Mouse (Mus musculus): Measurements from ENCODE around the gene Kcna2. TPM values are rescaled to one million over a fixed set of nuclear protein-coding genes. Genes with fewer than 3 reads are reported as not detected.

Kcna2 gene
- polyA plus RNA-seq, 1 experiment from 2014 or later, result 0.05 TPM

DNA sequence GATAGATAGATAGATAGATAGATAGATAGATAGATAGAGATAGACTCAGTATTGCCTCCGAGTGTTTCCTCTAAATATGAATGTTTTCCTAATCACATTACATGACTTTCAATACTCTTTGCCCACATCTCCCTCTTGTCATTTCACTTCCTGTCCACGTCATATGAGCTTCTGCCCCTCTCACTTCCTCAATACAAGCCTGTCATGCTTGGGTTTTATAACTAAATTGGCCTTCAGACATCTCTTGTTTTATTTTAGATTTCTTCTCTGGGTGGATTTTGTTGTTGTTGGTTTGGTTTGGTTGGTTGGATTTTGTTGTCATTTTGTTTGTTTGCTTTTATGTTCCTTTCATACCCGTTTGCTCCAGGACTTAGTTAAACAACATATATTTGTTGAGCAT, 16.4 kb upstream of the Kcna2 start:
- WGBS (ENCODE audit: insufficient replicate concordance), result 51% methylated on average over 3 of the region's 3 CpGs
- Histone ChIP-seq H3K27ac (no peak overlapping the region), H3K4me2 (no peak overlapping the region), H3K9me3 (replicated peaks) (no peaks in the 10 kb centered on the region), H3K9ac (no peak overlapping the region), H3K36me3 (no peaks in the 10 kb centered on the region), H3K4me3 (no peak overlapping the region), H3K4me1 (no peaks in the 10 kb centered on the region), H3K27me3 (replicated peaks) (no peaks in the 10 kb centered on the region)
- ATAC-seq, result no peak

DNA sequence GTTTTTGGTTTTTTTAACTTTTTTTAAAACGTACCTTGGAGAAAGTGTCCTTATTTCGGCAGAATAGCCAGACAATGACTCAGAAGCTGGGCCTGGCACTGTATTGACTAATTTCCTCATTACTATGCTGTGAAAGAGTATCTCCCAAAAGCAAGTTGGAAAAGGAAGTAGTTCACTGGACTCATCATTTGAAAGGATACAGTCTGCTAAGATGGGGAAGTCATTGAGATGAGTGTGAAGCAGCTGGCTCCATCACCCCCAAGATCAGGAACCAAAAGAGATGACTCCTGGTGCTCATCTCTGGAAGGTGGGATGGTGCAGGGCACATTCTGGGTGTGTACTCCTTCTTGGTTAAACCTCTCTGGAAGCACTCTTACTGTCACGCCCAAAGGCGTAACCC, 13.5 kb upstream of the Kcna2 start:
- no peak overlapping the region for H3K4me2 ChIP-seq
- no peaks in the 10 kb centered on the region for H3K36me3 ChIP-seq
- H3K9me3 ChIP-seq (replicated peaks), result no peaks in the 10 kb centered on the region
- H3K9ac ChIP-seq, result no peak overlapping the region
- H3K4me3 ChIP-seq, result no peak overlapping the region
- no peaks in the 10 kb centered on the region for H3K27me3 ChIP-seq (replicated peaks)
- no peaks in the 10 kb centered on the region for H3K4me1 ChIP-seq
- no peak overlapping the region for H3K27ac ChIP-seq
- no peak for ATAC-seq
- 66% methylated on average over 4 of the region's 4 CpGs for WGBS (ENCODE audit: insufficient replicate concordance)

DNA sequence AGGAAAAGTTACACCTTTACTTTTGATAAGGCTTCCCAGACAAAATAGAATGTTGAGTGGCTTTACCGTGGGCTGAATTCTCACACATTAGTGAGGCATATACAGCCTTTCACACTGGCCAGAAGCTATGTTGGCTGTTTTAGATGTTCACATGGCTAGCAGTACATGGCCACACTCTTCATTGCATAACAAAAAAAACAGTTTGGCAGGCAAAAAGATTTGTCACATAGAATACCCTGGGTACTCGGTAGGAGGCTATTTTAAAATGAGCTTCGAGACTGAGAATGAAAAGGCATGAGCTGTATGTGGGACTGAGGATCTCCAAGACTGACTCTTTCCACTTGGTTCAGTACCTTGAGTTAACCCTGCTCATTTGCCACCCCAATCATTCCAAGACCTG, 12.1 kb upstream of the Kcna2 start:
- H3K4me1 ChIP-seq, result no peaks in the 10 kb centered on the region

DNA sequence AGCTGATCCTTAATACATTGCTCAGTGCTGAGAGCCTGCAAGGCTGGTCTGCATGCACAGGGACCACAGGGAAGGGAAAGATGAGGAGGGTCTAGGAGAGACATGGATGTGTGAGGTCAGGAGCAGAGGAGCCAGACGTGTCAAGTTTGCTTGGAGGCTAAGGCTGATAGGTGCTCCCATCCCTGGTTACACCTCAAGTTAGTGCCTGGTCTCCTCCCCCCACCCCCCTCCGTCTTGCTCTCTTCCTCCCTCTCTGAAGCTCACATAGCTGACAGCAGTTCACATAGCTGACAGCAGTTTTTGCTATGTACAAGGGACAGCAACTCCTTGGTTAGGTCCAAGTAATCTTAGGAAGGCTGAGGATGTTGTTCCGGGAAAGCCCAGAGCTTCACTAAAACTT, 11.5 kb upstream of the Kcna2 start:
- Histone ChIP-seq H3K9ac (no peak overlapping the region), H3K36me3 (no peaks in the 10 kb centered on the region), H3K27ac (no peak overlapping the region), H3K9me3 (replicated peaks) (no peaks in the 10 kb centered on the region), H3K4me1 (no peaks in the 10 kb centered on the region), H3K4me3 (no peak overlapping the region), H3K4me2 (no peak overlapping the region), H3K27me3 (replicated peaks) (no peaks in the 10 kb centered on the region)
- WGBS (ENCODE audit: insufficient replicate concordance), result 37% methylated on average over 3 of the region's 3 CpGs
- no peak for ATAC-seq

More for the DNA sequence above, 12.1 kb upstream of the Kcna2 start:
- Histone ChIP-seq H3K4me2 (no peak overlapping the region), H3K27ac (no peak overlapping the region), H3K9ac (no peak overlapping the region), H3K27me3 (replicated peaks) (no peaks in the 10 kb centered on the region), H3K36me3 (no peaks in the 10 kb centered on the region), H3K9me3 (replicated peaks) (no peaks in the 10 kb centered on the region), H3K4me3 (no peak overlapping the region)
- 62% methylated on average over 3 of the region's 3 CpGs for WGBS (ENCODE audit: insufficient replicate concordance)
- no peak for ATAC-seq

DNA sequence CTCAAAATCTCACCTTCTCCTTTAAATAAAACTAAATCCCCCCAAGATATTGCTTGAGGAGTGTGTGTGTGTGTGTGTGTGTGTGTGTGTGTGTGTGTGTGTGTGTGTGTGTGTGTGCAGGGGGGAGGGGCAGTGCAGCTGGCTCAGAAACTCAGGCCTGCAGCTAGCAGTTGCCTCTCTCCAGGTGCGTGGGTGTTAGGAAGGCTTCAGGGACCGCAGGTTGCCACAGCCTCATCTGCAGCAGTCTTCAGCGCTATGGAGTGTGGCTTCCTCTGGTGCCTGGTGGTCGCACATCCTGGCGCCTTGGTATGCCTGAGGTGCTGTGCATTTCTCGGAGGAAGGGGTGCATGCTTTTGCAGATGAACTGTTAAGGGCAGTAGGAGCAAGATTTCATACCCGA, 10.9 kb upstream of the Kcna2 start:
- H3K27me3 ChIP-seq (replicated peaks), result no peaks in the 10 kb centered on the region
- no peak overlapping the region for H3K27ac ChIP-seq
- ATAC-seq, result no peak
- H3K9ac ChIP-seq, result no peak overlapping the region
- H3K4me3 ChIP-seq, result no peak overlapping the region
- H3K4me2 ChIP-seq, result no peak overlapping the region
- H3K9me3 ChIP-seq (replicated peaks), result no peaks in the 10 kb centered on the region
- 48% methylated on average over 6 of the region's 7 CpGs for WGBS (ENCODE audit: insufficient replicate concordance)
- H3K4me1 ChIP-seq, result no peaks in the 10 kb centered on the region
- no peaks in the 10 kb centered on the region for H3K36me3 ChIP-seq

DNA sequence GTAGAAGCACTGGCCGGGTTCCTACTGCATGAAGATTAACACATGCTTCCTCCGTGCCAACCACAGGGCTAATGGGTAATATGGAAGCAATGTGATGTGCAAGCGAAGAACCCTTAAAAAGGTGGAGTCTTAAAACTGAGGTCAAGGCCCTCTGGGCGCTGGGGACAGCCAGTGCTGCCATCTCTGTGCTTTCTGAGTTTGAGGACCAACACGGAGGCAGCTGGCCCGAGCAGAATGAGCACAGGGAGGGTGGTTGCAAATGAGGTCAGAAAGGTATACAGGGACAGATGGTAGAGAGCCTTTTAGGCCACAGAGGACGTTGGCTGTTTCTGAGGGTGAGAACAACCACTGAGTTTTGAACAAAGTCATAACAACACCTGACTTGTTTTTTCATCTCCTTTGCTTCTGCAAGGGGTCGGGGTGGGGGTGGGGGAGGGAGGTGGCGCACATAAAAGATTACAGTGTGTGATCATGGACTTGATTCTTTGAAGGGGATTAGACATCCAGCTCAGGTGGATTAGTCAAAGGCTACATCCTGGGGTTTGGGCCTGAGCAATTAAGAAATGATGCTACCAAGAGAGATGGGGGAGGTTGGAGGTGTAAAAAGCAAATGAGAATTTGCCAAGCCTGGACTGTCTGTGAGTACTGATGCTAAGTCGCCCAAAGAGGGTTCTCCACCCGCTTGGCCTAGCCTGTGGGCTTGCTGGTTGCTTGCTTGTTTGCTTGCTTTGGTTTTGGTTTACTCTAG, 10.4 kb upstream of the Kcna2 start:
- no peaks in the 10 kb centered on the region for H3K4me1 ChIP-seq
- H3K9me3 ChIP-seq (replicated peaks), result no peaks in the 10 kb centered on the region
- H3K4me3 ChIP-seq, result no peak overlapping the region
- H3K27ac ChIP-seq, result no peak overlapping the region
- ATAC-seq, result no peak
- H3K36me3 ChIP-seq, result no peaks in the 10 kb centered on the region
- 54% methylated on average over 11 of the region's 11 CpGs for WGBS (ENCODE audit: insufficient replicate concordance)
- no peaks in the 10 kb centered on the region for H3K27me3 ChIP-seq (replicated peaks)
- no peak overlapping the region for H3K4me2 ChIP-seq
- no peak overlapping the region for H3K9ac ChIP-seq

DNA sequence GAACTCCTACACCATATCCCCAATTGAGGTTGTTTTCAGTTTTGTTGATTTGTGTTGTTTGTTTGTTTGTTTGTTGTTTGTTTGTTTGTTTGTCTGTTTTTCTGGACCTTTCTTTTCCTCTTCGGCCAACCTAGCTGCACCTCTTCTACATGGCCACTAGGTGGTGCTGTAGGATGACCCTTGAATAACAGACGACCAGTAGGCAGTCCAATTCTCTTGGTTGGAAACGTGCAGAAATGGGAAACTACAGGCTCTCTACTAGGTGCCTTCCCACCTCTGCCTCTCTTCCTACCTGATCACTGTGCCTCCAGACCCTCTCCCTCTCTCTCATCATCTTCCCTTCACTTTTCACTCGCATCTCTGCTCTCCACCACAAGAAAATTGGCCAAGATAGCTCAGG, 6.9 kb upstream of the Kcna2 start:
- Histone ChIP-seq H3K9ac (no peak overlapping the region), H3K4me3 (no peak overlapping the region), H3K4me2 (no peak overlapping the region), H3K27ac (no peak overlapping the region), H3K9me3 (replicated peaks) (no peaks in the 10 kb centered on the region), H3K4me1 (no peaks in the 10 kb centered on the region), H3K27me3 (replicated peaks) (peaks cover 8% of the 10 kb centered on the region; the same call in 1 of the 2 replicates), H3K36me3 (no peaks in the 10 kb centered on the region)
- 3% methylated on average over 4 of the region's 4 CpGs for WGBS (ENCODE audit: insufficient replicate concordance)
- ATAC-seq, result no peak

DNA sequence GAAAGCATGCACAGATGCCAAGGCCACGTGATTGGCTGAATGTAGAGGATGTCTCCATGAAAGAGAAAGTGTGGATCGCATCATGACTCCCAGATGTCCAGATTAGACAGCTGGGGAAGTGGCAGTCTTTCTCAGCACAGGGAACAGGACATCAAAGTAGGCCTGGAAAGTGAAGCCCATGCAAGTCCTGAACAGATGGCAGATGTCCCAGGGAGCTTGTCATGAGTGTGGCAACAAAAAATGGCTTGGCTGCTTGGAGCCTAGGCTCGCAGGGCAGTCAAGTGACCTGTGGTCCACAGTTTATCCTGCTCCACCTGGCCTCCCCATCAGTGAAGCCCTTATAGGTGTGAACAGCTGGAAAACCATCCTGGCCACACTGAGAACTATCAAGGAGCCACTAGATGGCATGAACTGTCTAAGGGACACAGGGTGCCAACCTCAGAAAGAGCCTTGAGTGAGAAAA, 4.6 kb upstream of the Kcna2 start:
- H3K27me3 ChIP-seq (replicated peaks), result peaks cover 30% of the 10 kb centered on the region
- H3K9me3 ChIP-seq (replicated peaks), result no peaks in the 10 kb centered on the region
- H3K4me1 ChIP-seq, result peaks cover 2% of the 10 kb centered on the region; the same call in 1 of the 2 replicates
- no peak overlapping the region for H3K4me3 ChIP-seq
- WGBS (ENCODE audit: insufficient replicate concordance), result 55% methylated on average over 3 of the region's 3 CpGs
- H3K9ac ChIP-seq, result no peak overlapping the region
- no peaks in the 10 kb centered on the region for H3K36me3 ChIP-seq
- H3K4me2 ChIP-seq, result no peak overlapping the region
- no peak for ATAC-seq
- no peak overlapping the region for H3K27ac ChIP-seq

DNA sequence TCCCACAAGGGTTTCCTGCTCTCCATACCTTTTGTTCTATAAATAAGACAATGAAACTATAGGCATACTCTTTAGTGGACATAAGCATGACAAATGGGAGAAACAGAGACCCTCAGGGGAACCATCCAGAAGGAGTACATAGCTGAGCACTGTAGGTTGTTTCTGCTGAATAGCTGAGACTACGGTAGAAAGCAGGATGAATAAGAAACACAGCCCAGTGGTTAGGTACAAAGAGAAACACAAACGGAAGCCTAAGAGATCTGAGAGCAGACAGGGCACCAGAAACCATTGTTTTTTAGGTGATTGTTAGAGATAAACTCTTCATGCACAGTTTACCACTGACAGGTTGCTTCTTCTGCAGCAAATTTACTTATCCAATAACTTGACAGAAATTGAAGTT, 1.1 kb upstream of the Kcna2 start:
- H3K4me3 ChIP-seq, result no peak overlapping the region
- H3K27me3 ChIP-seq (replicated peaks), result peaks cover 65% of the 10 kb centered on the region
- no peak for ATAC-seq
- no peak overlapping the region for H3K27ac ChIP-seq
- H3K4me1 ChIP-seq, result peaks cover 7% of the 10 kb centered on the region; the same call in 1 of the 2 replicates
- H3K4me2 ChIP-seq, result no peak overlapping the region
- WGBS (ENCODE audit: insufficient replicate concordance), result 50% methylated on average over 2 of the region's 2 CpGs
- H3K36me3 ChIP-seq, result no peaks in the 10 kb centered on the region
- H3K9ac ChIP-seq, result no peak overlapping the region
- H3K9me3 ChIP-seq (replicated peaks), result no peaks in the 10 kb centered on the region

DNA sequence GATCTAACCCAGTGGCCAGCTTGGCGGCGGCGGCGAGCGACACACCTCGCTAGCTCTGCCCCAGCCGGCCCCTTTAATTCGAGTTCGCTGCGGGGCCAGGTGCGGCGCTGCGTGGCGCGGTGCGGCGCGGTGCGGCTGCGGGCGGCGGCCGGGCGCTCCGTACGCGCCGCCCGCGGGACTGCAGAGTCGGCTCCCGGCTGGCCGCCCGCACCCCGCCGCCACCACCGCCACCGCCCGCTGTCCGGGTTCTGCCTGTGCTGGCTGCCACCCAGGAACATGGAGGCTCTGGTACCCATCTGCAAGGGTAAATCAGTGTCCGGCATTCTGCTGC, 475 bp downstream of the Kcna2 start:
- no peak overlapping the region for H3K9ac ChIP-seq
- ATAC-seq, result no peak
- 5% methylated on average over 20 of the region's 41 CpGs for WGBS (ENCODE audit: insufficient replicate concordance)

DNA sequence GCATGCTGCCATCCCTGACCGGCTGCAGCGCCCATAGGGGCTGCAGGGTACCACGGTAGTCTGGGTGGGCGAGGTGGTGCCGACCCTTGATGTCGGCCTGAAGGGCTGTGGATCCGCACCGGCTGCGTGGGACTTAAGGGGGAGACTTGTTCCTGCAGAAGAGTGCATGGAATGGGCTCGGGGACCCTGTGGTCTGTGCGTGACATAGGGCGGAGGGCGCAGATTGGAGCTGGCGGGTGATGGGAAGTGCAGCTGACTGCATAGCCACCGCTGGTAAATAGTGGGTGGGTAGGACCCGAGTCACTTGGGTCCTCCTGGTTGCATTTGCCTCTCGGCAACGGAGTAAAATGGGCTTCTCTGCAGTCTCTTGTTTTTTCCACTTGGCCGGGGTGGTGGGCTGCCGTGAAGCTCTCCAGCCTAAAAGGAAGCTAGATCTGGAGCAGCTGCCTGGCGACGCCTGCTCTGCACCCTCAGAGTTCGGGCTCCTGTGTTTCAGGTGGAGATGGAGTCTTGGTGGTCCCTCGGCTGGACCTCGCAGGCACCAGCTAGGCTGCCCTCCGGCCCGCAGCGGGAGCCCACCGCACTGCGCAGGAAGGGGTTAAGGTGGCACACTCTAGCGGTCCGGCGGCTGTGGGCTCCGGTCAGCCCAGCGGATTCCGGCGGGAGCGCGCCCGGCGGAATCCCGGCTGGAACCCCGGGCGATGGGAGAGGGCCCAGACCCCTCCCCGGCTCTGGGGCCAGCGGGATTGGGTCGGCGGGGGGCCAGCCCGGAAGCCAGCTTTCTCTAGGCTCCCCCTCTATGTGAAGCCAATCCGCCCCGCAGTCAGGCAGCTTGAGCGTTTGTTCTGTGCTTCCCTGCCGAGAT, 1.1 kb downstream of the Kcna2 start:
- Histone ChIP-seq H3K4me3 (peak overlapping the region; percentile 37), H3K4me2 (peak overlapping the region; percentile 50), H3K4me1 (peaks cover 7% of the 10 kb centered on the region; the same call in 1 of the 2 replicates), H3K9me3 (replicated peaks) (no peaks in the 10 kb centered on the region), H3K27me3 (replicated peaks) (peaks cover 72% of the 10 kb centered on the region), H3K36me3 (no peaks in the 10 kb centered on the region), H3K27ac (no peak overlapping the region), H3K9ac (no peak overlapping the region)
- WGBS (ENCODE audit: insufficient replicate concordance), result 2% methylated on average over 53 of the region's 53 CpGs
- ATAC-seq, result no peak

More for the DNA sequence above, 475 bp downstream of the Kcna2 start:
- H3K4me2 ChIP-seq, result peak overlapping the region; percentile 50
- peaks cover 7% of the 10 kb centered on the region; the same call in 1 of the 2 replicates for H3K4me1 ChIP-seq
- peak overlapping the region; percentile 37 for H3K4me3 ChIP-seq
- H3K27me3 ChIP-seq (replicated peaks), result peaks cover 72% of the 10 kb centered on the region
- no peaks in the 10 kb centered on the region for H3K36me3 ChIP-seq
- no peaks in the 10 kb centered on the region for H3K9me3 ChIP-seq (replicated peaks)
- H3K27ac ChIP-seq, result no peak overlapping the region

DNA sequence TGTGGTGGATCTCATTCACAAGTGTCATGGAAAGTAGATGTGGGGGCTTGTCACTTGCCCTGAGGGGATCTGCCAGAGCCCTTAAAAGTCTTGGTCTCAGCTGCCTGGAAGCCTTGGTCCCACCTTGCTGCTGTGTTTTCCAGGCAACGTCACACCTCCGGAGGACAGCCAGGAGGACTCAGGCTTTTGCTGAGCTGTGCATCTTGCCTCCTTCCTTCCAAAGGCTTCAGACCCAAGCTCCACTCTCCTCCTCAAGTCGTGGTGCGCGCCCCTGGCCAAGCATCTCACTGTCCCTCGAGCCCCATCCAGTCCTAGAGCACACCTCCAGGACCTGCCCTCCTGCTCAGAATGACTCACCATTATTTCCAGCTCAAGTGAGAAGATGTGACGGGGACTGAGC, 2.1 kb downstream of the Kcna2 start:
- no peaks in the 10 kb centered on the region for H3K36me3 ChIP-seq
- 34% methylated on average over 7 of the region's 7 CpGs for WGBS (ENCODE audit: insufficient replicate concordance)
- ATAC-seq, result no peak
- no peak overlapping the region for H3K4me2 ChIP-seq
- H3K9me3 ChIP-seq (replicated peaks), result no peaks in the 10 kb centered on the region
- no peak overlapping the region for H3K27ac ChIP-seq
- H3K4me3 ChIP-seq, result no peak overlapping the region
- H3K9ac ChIP-seq, result no peak overlapping the region
- H3K27me3 ChIP-seq (replicated peaks), result peaks cover 72% of the 10 kb centered on the region
- peaks cover 7% of the 10 kb centered on the region; the same call in 1 of the 2 replicates for H3K4me1 ChIP-seq

All from liver, embryonic 12.5 days (tissue).